Mouse (Mus musculus): ENCODE results near the gene Hist1h2ab. TPM values are rescaled to one million over a fixed set of nuclear protein-coding genes. Genes with fewer than 3 reads are reported as not detected.

Hist1h2ab gene
- total RNA-seq, 1 experiment from 2014 or later: 1,437 TPM

Other genes with a start within 250 kb of the Hist1h2ab start
- gene Hist1h4h, start 220.1 kb upstream of the Hist1h2ab start, total RNA-seq (2017): 427 and 875 TPM in 2 replicates
- 1,050 and 1,435 TPM in 2 replicates for gene Hist1h2af, start 217.2 kb upstream of the Hist1h2ab start, total RNA-seq (2017)
- gene Hist1h3g, start 215.7 kb upstream of the Hist1h2ab start, total RNA-seq (2017): 35.1 and 72.3 TPM in 2 replicates
- 47.7 and 59.1 TPM in 2 replicates for gene Hist1h2bh, start 207.7 kb upstream of the Hist1h2ab start, total RNA-seq (2017)
- 45.4 and 80.4 TPM in 2 replicates for gene Hist1h3f, start 207.1 kb upstream of the Hist1h2ab start, total RNA-seq (2017)
- 943 and 1,781 TPM in 2 replicates for gene Hist1h4f, start 199.5 kb upstream of the Hist1h2ab start, total RNA-seq (2017)
- 39.0 and 69.9 TPM in 2 replicates for gene Hist1h1d, start 197.9 kb upstream of the Hist1h2ab start, total RNA-seq (2017)
- gene Hist1h3e, start 188.8 kb upstream of the Hist1h2ab start, total RNA-seq (2017): 153 and 296 TPM in 2 replicates
- 87.5 and 265 TPM in 2 replicates for gene Hist1h2ae, start 179.9 kb upstream of the Hist1h2ab start, total RNA-seq (2017)
- 765 and 915 TPM in 2 replicates for gene Hist1h2bg, start 179.7 kb upstream of the Hist1h2ab start, total RNA-seq (2017)
- gene Hist1h2bf, start 176.9 kb upstream of the Hist1h2ab start, total RNA-seq (2017): 223 and 278 TPM in 2 replicates
- 346 and 539 TPM in 2 replicates for gene Hist1h2ad, start 176.7 kb upstream of the Hist1h2ab start, total RNA-seq (2017)
- 76.7 and 84.0 TPM in 2 replicates for gene Hist1h3d, start 175.4 kb upstream of the Hist1h2ab start, total RNA-seq (2017)
- 639 and 801 TPM in 2 replicates for gene Hist1h4d, start 169.5 kb upstream of the Hist1h2ab start, total RNA-seq (2017)
- 51.7 and 72.2 TPM in 2 replicates for gene Hist1h2be, start 130.0 kb upstream of the Hist1h2ab start, total RNA-seq (2017)
- 102 and 170 TPM in 2 replicates for gene Hist1h1e, start 128.6 kb upstream of the Hist1h2ab start, total RNA-seq (2017)
- 45.3 and 83.9 TPM in 2 replicates for gene Hist1h2ac, start 67.2 kb upstream of the Hist1h2ab start, total RNA-seq (2017)
- gene Hist1h2bc, start 66.9 kb upstream of the Hist1h2ab start, total RNA-seq (2017): 109 and 180 TPM in 2 replicates
- gene Hist1h1t, start 55.3 kb upstream of the Hist1h2ab start, total RNA-seq (2017): not detected in 2 replicates
- 140 and 291 TPM in 2 replicates for gene Hist1h4c, start 52.7 kb upstream of the Hist1h2ab start, total RNA-seq (2017)
- gene Hfe, start 40.3 kb upstream of the Hist1h2ab start, total RNA-seq (2017): 3.1 TPM in 2 replicates
- 345 and 598 TPM in 2 replicates for gene Hist1h1c, start 12.3 kb upstream of the Hist1h2ab start, total RNA-seq (2017)
- 240 and 585 TPM in 2 replicates for gene Hist1h3c, start 5.5 kb upstream of the Hist1h2ab start, total RNA-seq (2017)
- 2,012 and 2,201 TPM in 2 replicates for gene Hist1h2bb, start 4.4 kb upstream of the Hist1h2ab start, total RNA-seq (2017)
- gene Hist1h3b, start 1.1 kb downstream of the Hist1h2ab start, total RNA-seq (2017): 224 and 348 TPM in 2 replicates
- 208 and 415 TPM in 2 replicates for gene Hist1h4b, start 5.9 kb downstream of the Hist1h2ab start, total RNA-seq (2017)
- gene Hist1h4a, start 10.1 kb downstream of the Hist1h2ab start, total RNA-seq (2017): 237 and 336 TPM in 2 replicates
- gene Hist1h3a, start 11.3 kb downstream of the Hist1h2ab start, total RNA-seq (2017): 207 and 294 TPM in 2 replicates
- gene Hist1h1a, start 12.5 kb downstream of the Hist1h2ab start, total RNA-seq (2017): 1,426 and 1,487 TPM in 2 replicates
- not detected in 2 replicates for gene Trim38, start 18.8 kb downstream of the Hist1h2ab start, total RNA-seq (2017)
- gene Slc17a2, start 55.9 kb downstream of the Hist1h2ab start, total RNA-seq (2017): not detected in 2 replicates
- not detected in 2 replicates for gene Slc17a3, start 88.3 kb downstream of the Hist1h2ab start, total RNA-seq (2017)
- gene Slc17a1, start 116.6 kb downstream of the Hist1h2ab start, total RNA-seq (2017): not detected in 2 replicates
- not detected in 2 replicates for gene Slc17a4, start 163.9 kb downstream of the Hist1h2ab start, total RNA-seq (2017)
- gene Hist1h2ba, start 183.0 kb downstream of the Hist1h2ab start, total RNA-seq (2017): not detected in 2 replicates
- not detected in 2 replicates for gene Hist1h2aa, start 183.3 kb downstream of the Hist1h2ab start, total RNA-seq (2017)
- not detected in 2 replicates for gene Scgn, start 240.1 kb downstream of the Hist1h2ab start, total RNA-seq (2017)